Mouse (Mus musculus) cerebellum, adult 2 months (tissue): ENCODE results near the gene Foxp1.

Experiments used
- CTCF ChIP-seq: fragments of 200-500 bp; IDR thresholded peaks from 2 replicates; pipeline ENCODE4 v1.5.1; 2011; ENCODE audit warnings: low read depth, mild to moderate bottlenecking, control low read depth, low read length, moderate library complexity, borderline replicate concordance; ENCODE audit not compliant: insufficient read depth
- POLR2A ChIP-seq: fragments of 200-500 bp; IDR thresholded peaks from 2 replicates; pipeline ENCODE4 v1.6.1; 2011; ENCODE audit warnings: low read length, control low read depth, borderline replicate concordance; ENCODE audit not compliant: insufficient read depth

GRCm38 (mm10) chr6:99253331-99253730 lies 269.2 kb downstream of the Foxp1 start:
- TF ChIP-seq CTCF, result no peak
- TF ChIP-seq POLR2A, result no peak
